Mouse (Mus musculus): Measurements from ENCODE around the gene Ssxb8.
"Not testable (repeated sequence)": the region's sequence is repeated elsewhere in the genome, so short reads cannot be mapped to it uniquely, and the experiment has no call there.

DNA sequence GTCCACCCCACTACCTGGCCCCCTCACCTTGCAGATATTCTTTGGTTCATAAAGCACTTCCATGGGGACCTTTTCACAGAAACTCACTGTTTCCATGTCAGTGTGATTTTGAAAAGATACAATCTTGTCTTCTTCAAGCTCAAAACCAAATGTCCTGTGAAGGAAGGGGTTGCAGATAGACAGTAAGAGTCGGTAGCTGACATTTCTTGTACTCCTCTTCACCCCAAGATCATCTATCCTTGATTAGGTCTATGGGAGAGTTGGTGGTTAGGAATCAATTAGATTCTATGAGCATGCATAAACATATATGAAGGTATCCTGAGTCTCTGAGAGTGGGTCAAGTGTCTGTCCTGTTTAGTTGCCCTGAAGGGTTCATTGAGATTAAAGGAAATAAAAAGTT lies at the start of gene Ssxb8:
- not testable (repeated sequence) for TF ChIP-seq POLR2A (IDR thresholded peaks at IDR 0.05; ENCODE audit: low read depth, low read length); RCOR1 (conservative IDR thresholded peaks at IDR 0.05; ENCODE audit: low read depth, low read length); E2F4 (IDR thresholded peaks at IDR 0.05; ENCODE audit: insufficient replicate concordance, low read depth, low read length); KAT2A (IDR thresholded peaks at IDR 0.05; ENCODE audit: insufficient replicate concordance, low read length); MAX (IDR thresholded peaks at IDR 0.05; ENCODE audit: low read length); CTCF (conservative IDR thresholded peaks at IDR 0.05 in 1 of 2, IDR thresholded peaks at IDR 0.05 in 1 of 2; ENCODE audit: low read depth in 2 of 2, low read length in 2 of 2); NRF1 (IDR thresholded peaks at IDR 0.05; ENCODE audit: low read depth, low read length)
